Mouse (Mus musculus) layer of hippocampus, postnatal 36 days (tissue): ENCODE data around the gene Olfr1062. TPM values are rescaled to one million over a fixed set of nuclear protein-coding genes. Genes with fewer than 3 reads are reported as not detected.
"Not testable (repeated sequence)": the region's sequence is repeated elsewhere in the genome, so short reads cannot be mapped to it uniquely, and the experiment has no call there.

Experiments
- DNase-seq, 2 experiments: peaks; one replicate each; pipeline ENCODE4 v3.0.0; 2022
- total RNA-seq, 2 experiments: library from RNA; stranded (reverse); gene quantifications; 2 replicates each; pipeline ENCODE4 v1.2.3; 2021

The Olfr1062 gene
- not detected for total RNA-seq

DNA sequence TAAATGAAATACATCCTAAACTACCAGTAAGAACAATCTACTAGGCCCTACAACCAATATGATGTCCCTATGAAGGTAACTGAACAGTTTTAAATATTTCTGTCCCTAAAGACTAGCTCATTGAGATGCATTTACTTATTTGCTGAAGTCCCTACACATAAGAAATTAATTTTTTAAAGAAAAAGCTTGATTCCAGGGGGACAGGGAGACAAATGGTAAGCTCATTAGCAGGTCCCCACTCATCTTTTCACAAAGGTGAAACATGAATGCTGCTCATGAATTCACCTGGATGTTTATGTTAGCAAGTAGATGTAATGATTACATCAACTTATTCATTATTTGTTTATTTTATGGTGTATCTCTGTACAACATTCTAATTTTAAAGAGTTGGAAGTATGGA is at the start of gene Olfr1062:
TSS of gene Olfr1062 (minus strand) at position 101 of the 400 bp plus-strand sequence.
- DNase-seq = not testable (repeated sequence)

GRCm38 (mm10) chr2:86464442-86465109 is 38.0 kb upstream of the Olfr1062 start:
- peak; percentile 35 to 43 for DNase-seq

DNA sequence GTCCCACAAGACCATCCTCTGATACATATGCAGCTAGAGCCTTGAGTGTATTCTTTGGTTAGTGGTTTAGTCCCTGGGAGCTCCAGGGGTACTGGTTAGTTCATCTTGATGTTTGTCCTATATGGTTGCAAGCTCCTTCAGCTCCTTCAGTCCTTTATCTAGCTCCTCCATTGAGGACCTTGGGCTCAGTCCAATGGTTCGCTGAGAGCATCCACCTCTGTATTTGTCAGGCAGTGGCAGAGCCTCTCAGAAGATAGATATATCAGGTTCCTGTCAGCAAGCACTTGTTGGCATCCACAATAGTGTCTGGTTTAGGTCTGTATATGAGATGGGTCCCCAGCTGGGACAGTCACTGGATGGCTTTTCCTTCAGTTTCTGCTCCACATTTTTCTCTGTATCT is 33.9 kb upstream of the Olfr1062 start:
- no peak for DNase-seq

GRCm38 (mm10) chr2:86456169-86456568 is 29.6 kb upstream of the Olfr1062 start, which contains the start of gene Olfr1066:
Olfr1066 (minus strand) TSS chr2:86456269.
- DNase-seq = no peak

DNA sequence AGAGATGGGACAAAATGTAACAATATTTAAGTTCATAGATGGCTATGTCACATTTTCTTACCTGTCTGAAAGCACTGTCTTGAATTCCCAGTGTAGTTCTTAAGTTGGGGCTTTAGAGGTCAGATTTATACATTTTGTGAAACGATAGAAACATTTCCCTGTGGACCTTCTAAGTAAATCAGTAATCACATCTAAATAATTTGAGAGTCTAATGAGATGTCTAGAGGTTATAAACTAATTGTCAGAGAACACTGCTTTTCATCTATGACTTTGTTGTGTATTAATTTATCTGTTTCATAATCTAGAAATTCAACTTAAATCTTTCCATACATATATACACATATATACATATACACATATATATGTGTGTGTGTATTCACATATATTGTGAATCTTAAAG is 23.9 kb upstream of the Olfr1062 start, which contains the start of gene Olfr1065:
TSS of gene Olfr1065 (minus strand) at position 101 of the 400 bp plus-strand sequence.
- DNase-seq = not testable (repeated sequence)

GRCm38 (mm10) chr2:86442101-86442500 is 15.6 kb upstream of the Olfr1062 start:
- DNase-seq = not testable (repeated sequence)

- DNase-seq = not testable (repeated sequence)
These were observed 2.0 kb upstream of the Olfr1062 start for GRCm38 (mm10) chr2:86428511-86428910.

GRCm38 (mm10) chr2:86413950-86414349 is 12.6 kb downstream of the Olfr1062 start, which contains the start of gene Olfr1061:
Olfr1061 (minus strand) TSS chr2:86414050.
- no peak for DNase-seq

DNA sequence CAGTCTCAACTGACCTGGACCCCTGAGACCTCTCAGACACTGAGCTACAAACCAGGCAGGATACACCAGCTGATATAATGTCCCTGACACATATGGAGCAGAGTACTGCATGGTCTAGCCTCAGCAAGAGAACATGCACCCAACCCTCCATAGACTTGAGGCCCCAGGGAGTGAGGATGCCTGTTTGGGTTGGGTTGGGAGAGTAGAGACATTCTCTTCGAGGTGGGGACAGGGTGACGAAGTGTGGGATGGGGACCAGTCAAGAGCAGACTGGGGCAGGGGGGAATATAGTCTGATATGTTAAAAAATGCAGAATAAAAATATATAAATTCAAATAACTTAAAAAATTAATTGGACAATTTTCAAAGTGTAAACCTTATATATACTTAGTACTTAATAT is 31.4 kb downstream of the Olfr1062 start:
- no peak for DNase-seq

GRCm38 (mm10) chr2:86388461-86388860 is 38.1 kb downstream of the Olfr1062 start, which contains the start of gene Olfr1058:
Olfr1058 (minus strand) TSS chr2:86388561.
- not testable (repeated sequence) for DNase-seq

DNA sequence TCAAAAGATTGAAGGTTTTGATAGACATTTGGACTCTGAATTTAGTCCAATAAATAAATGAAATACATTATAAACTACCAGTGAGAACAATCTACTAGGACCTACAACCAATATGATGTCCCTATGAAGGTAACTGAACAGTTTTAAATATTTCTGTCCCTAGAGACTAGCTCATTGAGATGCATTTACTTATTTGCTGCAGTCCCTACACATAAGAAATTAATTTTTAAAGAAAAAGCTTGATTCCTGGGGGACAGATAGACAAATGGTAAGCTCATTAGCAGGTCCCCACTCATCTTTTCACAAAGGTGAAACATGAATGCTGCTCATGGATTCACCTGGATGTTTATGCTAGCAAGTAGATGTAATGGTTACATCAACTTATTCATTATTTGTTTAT is 48.3 kb downstream of the Olfr1062 start, which contains the start of gene Olfr1057:
TSS of gene Olfr1057 (minus strand) at position 101 of the 400 bp plus-strand sequence.
- DNase-seq = no peak

Other genes starting within 250 kb of the Olfr1062 start
- gene Olfr1044, start 248.9 kb downstream of the Olfr1062 start, total RNA-seq = not detected
- gene Olfr52, start 241.1 kb downstream of the Olfr1062 start, total RNA-seq = not detected
- not detected for gene Olfr1045, start 223.7 kb downstream of the Olfr1062 start, total RNA-seq
- not detected for gene Olfr1046, start 207.4 kb downstream of the Olfr1062 start, total RNA-seq
- not detected for gene Olfr1047, start 195.3 kb downstream of the Olfr1062 start, total RNA-seq
- gene Olfr1048, start 186.5 kb downstream of the Olfr1062 start, total RNA-seq = not detected
- gene Olfr1049, start 168.4 kb downstream of the Olfr1062 start, total RNA-seq = not detected
- gene Olfr1051, start 147.7 kb downstream of the Olfr1062 start, total RNA-seq = not detected
- not detected for gene Olfr1052, start 134.3 kb downstream of the Olfr1062 start, total RNA-seq
- gene Olfr1053, start 111.5 kb downstream of the Olfr1062 start, total RNA-seq = not detected
- not detected for gene Olfr1054, start 91.3 kb downstream of the Olfr1062 start, total RNA-seq
- not detected for gene Olfr1055, start 76.5 kb downstream of the Olfr1062 start, total RNA-seq
- not detected for gene Olfr1056, start 64.3 kb downstream of the Olfr1062 start, total RNA-seq
- not detected for gene Olfr1057, start 48.4 kb downstream of the Olfr1062 start, total RNA-seq
- not detected for gene Olfr1058, start 38.2 kb downstream of the Olfr1062 start, total RNA-seq
- gene Olfr1061, start 12.7 kb downstream of the Olfr1062 start, total RNA-seq = not detected
- gene Olfr1065, start 23.8 kb upstream of the Olfr1062 start, total RNA-seq = not detected
- not detected for gene Olfr1066, start 29.5 kb upstream of the Olfr1062 start, total RNA-seq
- gene Olfr228, start 60.6 kb upstream of the Olfr1062 start, total RNA-seq = not detected
- gene Olfr1076, start 81.7 kb upstream of the Olfr1062 start, total RNA-seq = not detected
- gene Olfr1079, start 115.7 kb upstream of the Olfr1062 start, total RNA-seq = not detected
- gene Olfr1080, start 131.5 kb upstream of the Olfr1062 start, total RNA-seq = not detected
- not detected for gene Olfr1082, start 172.2 kb upstream of the Olfr1062 start, total RNA-seq
- gene Olfr1084, start 213.0 kb upstream of the Olfr1062 start, total RNA-seq = not detected
- not detected for gene Olfr1085, start 235.3 kb upstream of the Olfr1062 start, total RNA-seq